8 mouse cellular contexts compared by ENCODE assay signal in the genomic region with DNA sequence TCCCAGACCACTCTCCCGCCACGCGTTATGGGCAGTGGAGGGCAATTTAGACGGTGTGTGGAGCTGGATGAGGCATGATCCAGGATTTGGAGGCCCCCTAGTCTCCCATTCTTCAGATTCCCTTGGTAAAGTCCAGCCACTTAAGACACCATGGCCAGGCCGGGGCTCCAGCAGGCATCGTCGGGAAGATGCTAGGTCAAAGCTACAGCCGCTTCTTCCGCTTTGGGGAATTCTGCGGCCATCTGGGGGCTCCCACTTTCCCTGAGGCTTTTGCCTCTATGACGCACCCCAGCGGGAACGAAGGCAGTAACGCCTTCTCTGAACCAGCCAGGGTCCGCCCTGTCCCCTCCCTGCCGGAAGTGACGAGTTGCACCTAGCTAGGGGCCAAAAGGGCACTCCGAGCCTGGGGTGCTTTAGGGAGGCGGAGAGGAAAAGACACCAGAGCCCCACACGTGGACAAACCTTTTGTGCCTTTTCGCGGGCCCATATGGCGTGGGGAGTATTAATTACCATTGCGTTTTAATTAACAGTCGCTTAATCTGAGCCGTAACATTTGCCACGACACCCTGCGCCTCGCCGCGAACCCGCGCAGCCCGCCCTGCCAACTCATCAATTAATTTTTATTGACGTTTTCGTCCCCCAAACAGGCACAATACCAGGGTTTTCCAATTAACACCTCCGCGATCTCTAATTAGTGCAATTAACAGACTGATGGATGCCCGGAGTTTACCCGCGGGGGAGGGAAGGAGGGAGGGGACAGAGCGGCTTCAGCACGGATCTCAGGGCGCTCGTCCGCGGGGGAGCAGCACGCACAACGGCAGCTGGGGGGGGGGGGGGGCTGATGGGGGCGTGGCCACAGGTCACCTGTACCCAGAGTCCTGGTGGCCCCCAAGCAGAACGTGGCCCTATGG. TPM values are rescaled to one million over a fixed set of nuclear protein-coding genes. Genes with fewer than 3 reads are reported as not detected.
A peak's percentile ranks its signal among the peaks of the same experiment; 100 is the strongest.
DNase-seq lines count a peak whose midpoint lies in the region; ATAC-seq lines count a peak whose summit lies in the region.

No protein-coding gene starts in this region.

- H3K27ac ChIP-seq in forebrain, embryonic 14.5 days (ENCODE audit: low read depth, low read length) = peak overlapping the region; percentile 65
- H3K27ac ChIP-seq in hindbrain, embryonic 10.5 days = peak overlapping the region; percentile 74
- no peak overlapping the region for H3K27ac ChIP-seq in limb, embryonic 11.5 days (replicated peaks; ENCODE audit: low read depth, low read length)
- H3K27ac ChIP-seq in midbrain, embryonic 10.5 days (replicated peaks) = peak overlapping the region; percentile 81
- H3K27ac ChIP-seq in stomach, embryonic 16.5 days (ENCODE audit: low read length) = peak overlapping the region; percentile 42

- DNase-seq in Muller cell, postnatal 12 days (ENCODE audit: inconsistent ontology term) = peak; percentile 67
- DNase-seq in c-Kit-positive CD71-positive TER-119-negative erythroid progenitor cells, embryonic 14.5 days (ENCODE audit: low read depth) = peak; percentile 71
- DNase-seq in forebrain, embryonic 14.5 days (ENCODE audit: low spot score) = peak; percentile 92
- DNase-seq in hindbrain, embryonic 10.5 days (ENCODE audit: low spot score) = peak; percentile 67
- DNase-seq in limb, embryonic 11.5 days (ENCODE audit: low spot score) = peak; percentile 75
- peak; percentile 59 for DNase-seq in midbrain, embryonic 10.5 days (ENCODE audit: low spot score)

- H3K9me3 ChIP-seq in forebrain, embryonic 14.5 days (replicated peaks; ENCODE audit: control insufficient read depth, low read length) = no peaks in the 10 kb centered on the region
- H3K9me3 ChIP-seq in hindbrain, embryonic 10.5 days = no peaks in the 10 kb centered on the region
- H3K9me3 ChIP-seq in limb, embryonic 11.5 days (ENCODE audit: control insufficient read depth, low read length) = no peaks in the 10 kb centered on the region
- no peaks in the 10 kb centered on the region for H3K9me3 ChIP-seq in midbrain, embryonic 10.5 days (replicated peaks)
- H3K9me3 ChIP-seq in stomach, embryonic 16.5 days (replicated peaks; ENCODE audit: control insufficient read depth, low read length) = no peaks in the 10 kb centered on the region

- ATAC-seq in forebrain, embryonic 14.5 days = peak; percentile 74
- no peak for ATAC-seq in limb, embryonic 11.5 days (ENCODE audit: insufficient number of reproducible peaks, low FRiP score, low TSS enrichment, low read depth)
- ATAC-seq in stomach, embryonic 16.5 days (ENCODE audit: insufficient read depth, low FRiP score) = peak; percentile 68
- no peak for ATAC-seq in frontal cortex, adult (ENCODE audit: low TSS enrichment)

- H3K4me2 ChIP-seq in forebrain, embryonic 14.5 days (ENCODE audit: low read length) = peak overlapping the region; percentile 45
- peak overlapping the region; percentile 67 for H3K4me2 ChIP-seq in limb, embryonic 11.5 days (ENCODE audit: low read depth, severe bottlenecking)
- peak overlapping the region; percentile 60 for H3K4me2 ChIP-seq in stomach, embryonic 16.5 days (ENCODE audit: low read depth, low read length)

- H3K9ac ChIP-seq in forebrain, embryonic 14.5 days (ENCODE audit: low read length) = peak overlapping the region; percentile 41; the same call in 1 of the 2 replicates
- 0 out of 2 replicates have a peak overlapping the region, but pooled peaks have one; percentile 17 for H3K9ac ChIP-seq in limb, embryonic 11.5 days (ENCODE audit: low read length)
- peak overlapping the region; percentile 52 for H3K9ac ChIP-seq in stomach, embryonic 16.5 days (ENCODE audit: low read length)

- 8% methylated on average over 44 of the region's 51 CpGs for WGBS in forebrain, embryonic 14.5 days
- 11% methylated on average over 51 of the region's 51 CpGs for WGBS in hindbrain, embryonic 10.5 days
- WGBS in limb, embryonic 11.5 days = 6% methylated on average over 51 of the region's 51 CpGs
- 10% methylated on average over 51 of the region's 51 CpGs for WGBS in midbrain, embryonic 10.5 days
- WGBS in stomach, embryonic 16.5 days = 24% methylated on average over 51 of the region's 51 CpGs

- H3K4me1 ChIP-seq in forebrain, embryonic 14.5 days (ENCODE audit: control insufficient read depth, insufficient read depth, low read length) = peaks cover 49% of the 10 kb centered on the region
- H3K4me1 ChIP-seq in hindbrain, embryonic 10.5 days (replicated peaks) = peaks cover 83% of the 10 kb centered on the region
- H3K4me1 ChIP-seq in limb, embryonic 11.5 days (ENCODE audit: control insufficient read depth, insufficient read depth, low read length) = peaks cover 36% of the 10 kb centered on the region
- peaks cover 92% of the 10 kb centered on the region for H3K4me1 ChIP-seq in midbrain, embryonic 10.5 days
- H3K4me1 ChIP-seq in stomach, embryonic 16.5 days (ENCODE audit: control insufficient read depth, insufficient read depth, low read length) = peaks cover 54% of the 10 kb centered on the region

- H3K27me3 ChIP-seq in forebrain, embryonic 14.5 days (replicated peaks; ENCODE audit: control insufficient read depth, insufficient read depth, low read length) = peaks cover 24% of the 10 kb centered on the region
- H3K27me3 ChIP-seq in hindbrain, embryonic 10.5 days (ENCODE audit: insufficient read depth, poor library complexity, severe bottlenecking) = peaks cover 22% of the 10 kb centered on the region
- 0 out of 2 replicates have a peak, but pooled peaks cover 2% of the 10 kb centered on the region for H3K27me3 ChIP-seq in limb, embryonic 11.5 days (ENCODE audit: control insufficient read depth, insufficient read depth, low read length)
- peaks cover 34% of the 10 kb centered on the region for H3K27me3 ChIP-seq in midbrain, embryonic 10.5 days (ENCODE audit: low read depth, poor library complexity, severe bottlenecking)
- no peaks in the 10 kb centered on the region for H3K27me3 ChIP-seq in stomach, embryonic 16.5 days (ENCODE audit: control insufficient read depth, insufficient read depth, low read length)

- H3K4me3 ChIP-seq in forebrain, embryonic 14.5 days (ENCODE audit: low read depth, low read length) = peak overlapping the region; percentile 17
- H3K4me3 ChIP-seq in hindbrain, embryonic 10.5 days = peak overlapping the region; percentile 45
- peak overlapping the region; percentile 22 for H3K4me3 ChIP-seq in limb, embryonic 11.5 days (ENCODE audit: low read depth, low read length)
- H3K4me3 ChIP-seq in midbrain, embryonic 10.5 days = peak overlapping the region; percentile 47
- peak overlapping the region; percentile 34 for H3K4me3 ChIP-seq in stomach, embryonic 16.5 days (replicated peaks; ENCODE audit: low read length)

- H3K36me3 ChIP-seq in forebrain, embryonic 14.5 days (ENCODE audit: control insufficient read depth, insufficient read depth, low read length) = 0 out of 2 replicates have a peak, but pooled peaks cover 3% of the 10 kb centered on the region
- peaks cover 26% of the 10 kb centered on the region for H3K36me3 ChIP-seq in hindbrain, embryonic 10.5 days
- H3K36me3 ChIP-seq in limb, embryonic 11.5 days (ENCODE audit: control insufficient read depth, insufficient read depth, low read length) = no peaks in the 10 kb centered on the region
- H3K36me3 ChIP-seq in midbrain, embryonic 10.5 days = peaks cover 25% of the 10 kb centered on the region
- H3K36me3 ChIP-seq in stomach, embryonic 16.5 days (ENCODE audit: control insufficient read depth, insufficient read depth, low read length) = no peaks in the 10 kb centered on the region

RNA-seq across cellular contexts. Expression of a gene that starts 15.1 kb away (rescaled TPM):
- 20.3 and 29.9 TPM in 2 replicates for polyA plus RNA-seq in forebrain, embryonic 14.5 days (2014; fragmentation: Nextera tagmentation; extraction: Ambion mirVana)
- polyA plus RNA-seq in hindbrain, embryonic 10.5 days (2016; fragmentation: Nextera tagmentation; extraction: Ambion mirVana) = 25.1 and 29.4 TPM in 2 replicates
- polyA plus RNA-seq in limb, embryonic 11.5 days (2014; fragmentation: Nextera tagmentation; extraction: Ambion mirVana) = 30.5 and 30.7 TPM in 2 replicates
- polyA plus RNA-seq in midbrain, embryonic 10.5 days (2016; fragmentation: Nextera tagmentation; extraction: Ambion mirVana) = 21.8 and 25.5 TPM in 2 replicates
- polyA plus RNA-seq in stomach, embryonic 16.5 days (2015; fragmentation: Nextera tagmentation; extraction: Ambion mirVana) = 10.5 and 13.9 TPM in 2 replicates

Comparison
In these comparisons a context has a peak if more than half of its experiments do, and no peak if none do; other contexts are left out.
1. ATAC-seq: peak in forebrain, embryonic 14.5 days (single experiment) and stomach, embryonic 16.5 days (single experiment); none in limb, embryonic 11.5 days (single experiment) and frontal cortex, adult (single experiment).
2. Peak in every context shown above with its lines, with median percentiles within 50 percentile points of each other: DNase-seq, H3K4me2 ChIP-seq, H3K4me3 ChIP-seq and H3K9ac ChIP-seq.